Mouse (Mus musculus) heart, embryonic 13.5 days (tissue): Measurements from ENCODE around the gene Exosc7. TPM values are rescaled to one million over a fixed set of nuclear protein-coding genes. Genes with fewer than 3 reads are reported as not detected.

Experiments
- ATAC-seq: fragments of 200-750 bp; cut with Nextera tagmentation; 2 replicates; pipeline ENCODE4 v1.8.0; 2017; ENCODE audit warnings: moderate TSS enrichment; ENCODE audit not compliant: insufficient number of reproducible peaks, low FRiP score, low TSS enrichment; ENCODE audit errors: extremely low read depth
- H3K27ac ChIP-seq: fragments of 300-500 bp; sonication (generic); replicated peaks from 2 replicates; pipeline ENCODE4 v1.5.1; 2015; ENCODE audit warnings: moderate library complexity, mild to moderate bottlenecking, inconsistent platforms
- H3K27me3 ChIP-seq: fragments of 300-500 bp; sonication (generic); replicated peaks from 2 replicates; pipeline ENCODE4 v1.6.1; 2015; ENCODE audit warnings: mild to moderate bottlenecking, inconsistent platforms
- H3K36me3 ChIP-seq: fragments of 300-500 bp; sonication (generic); 2 replicates; pipeline ENCODE4 v1.6.1; 2015; ENCODE audit warnings: mild to moderate bottlenecking, inconsistent platforms
- H3K4me1 ChIP-seq: fragments of 300-500 bp; sonication (generic); 2 replicates; pipeline ENCODE4 v1.6.1; 2015; ENCODE audit warnings: inconsistent platforms
- H3K4me2 ChIP-seq: fragments of 300-500 bp; sonication (generic); 2 replicates; pipeline ENCODE4 v1.6.1; 2015; ENCODE audit warnings: inconsistent platforms, mild to moderate bottlenecking, moderate library complexity
- H3K4me3 ChIP-seq: fragments of 300-500 bp; sonication (generic); 2 replicates; pipeline ENCODE4 v1.5.1; 2015; ENCODE audit warnings: moderate library complexity, mild to moderate bottlenecking, inconsistent platforms
- H3K9ac ChIP-seq: fragments of 300-500 bp; sonication (generic); 2 replicates; pipeline ENCODE4 v1.6.1; 2015; ENCODE audit warnings: inconsistent platforms, mild to moderate bottlenecking, moderate library complexity
- H3K9me3 ChIP-seq: fragments of 300-500 bp; sonication (generic); 2 replicates; pipeline ENCODE4 v1.6.1; 2016; ENCODE audit warnings: inconsistent platforms
- WGBS: fragments of 180-500 bp; shearing (Covaris S2); methylation state at CpG from one replicate; pipeline ENCODE4 v1.1.7; 2015; ENCODE audit warnings: mixed read lengths; 5-methylcytosine and 5-hydroxymethylcytosine counted together
- polyA plus RNA-seq: library from polyadenylated mRNA; unstranded; fragments of >200 nt; fragmentation: Nextera tagmentation; extraction: Ambion mirVana; gene quantifications from 2 replicates; pipeline ENCODE4 v1.2.1, GENCODE M21; 2015

The Exosc7 gene
- polyA plus RNA-seq, 1 experiment from 2014 or later = 74.0 TPM

- Histone ChIP-seq H3K4me2 (no peak overlapping the region), H3K27me3 (no peaks in the 10 kb centered on the region), H3K27ac (no peak overlapping the region), H3K9ac (no peak overlapping the region), H3K4me3 (no peak overlapping the region), H3K4me1 (peaks cover 6% of the 10 kb centered on the region; the same call in 1 of the 2 replicates), H3K36me3 (no peaks in the 10 kb centered on the region), H3K9me3 (no peaks in the 10 kb centered on the region)
- no peak for ATAC-seq
- WGBS = 65% methylated on average over 4 of the region's 4 CpGs
Observed at GRCm38 (mm10) chr9:123162985-123163694, 50.1 kb downstream of the Exosc7 start.

GRCm38 (mm10) chr9:123165781-123166443 is 52.9 kb downstream of the Exosc7 start:
- no peak overlapping the region for H3K4me3 ChIP-seq
- no peaks in the 10 kb centered on the region for H3K9me3 ChIP-seq
- WGBS = 89% methylated on average over 3 of the region's 3 CpGs
- H3K36me3 ChIP-seq = no peaks in the 10 kb centered on the region
- no peaks in the 10 kb centered on the region for H3K27me3 ChIP-seq
- peaks cover 6% of the 10 kb centered on the region; the same call in 1 of the 2 replicates for H3K4me1 ChIP-seq
- no peak for ATAC-seq
- H3K9ac ChIP-seq = no peak overlapping the region
- no peak overlapping the region for H3K4me2 ChIP-seq
- no peak overlapping the region for H3K27ac ChIP-seq

GRCm38 (mm10) chr9:123173760-123174159 is 60.7 kb downstream of the Exosc7 start:
- Histone ChIP-seq H3K27ac (no peak overlapping the region), H3K4me2 (no peak overlapping the region), H3K4me3 (no peak overlapping the region), H3K36me3 (no peaks in the 10 kb centered on the region), H3K9me3 (no peaks in the 10 kb centered on the region), H3K4me1 (no peaks in the 10 kb centered on the region), H3K9ac (no peak overlapping the region), H3K27me3 (no peaks in the 10 kb centered on the region)
- ATAC-seq = no peak
- WGBS = 65% methylated on average over 6 of the region's 6 CpGs

GRCm38 (mm10) chr9:123174356-123174755 is 61.3 kb downstream of the Exosc7 start:
- Histone ChIP-seq H3K27me3 (no peaks in the 10 kb centered on the region), H3K27ac (no peak overlapping the region), H3K4me3 (no peak overlapping the region), H3K4me2 (no peak overlapping the region), H3K36me3 (no peaks in the 10 kb centered on the region), H3K4me1 (no peaks in the 10 kb centered on the region), H3K9ac (no peak overlapping the region), H3K9me3 (no peaks in the 10 kb centered on the region)
- 82% methylated on average over 4 of the region's 4 CpGs for WGBS
- ATAC-seq = no peak

GRCm38 (mm10) chr9:123177380-123178048 is 64.5 kb downstream of the Exosc7 start:
- Histone ChIP-seq H3K9me3 (no peaks in the 10 kb centered on the region), H3K9ac (no peak overlapping the region), H3K27me3 (no peaks in the 10 kb centered on the region), H3K36me3 (no peaks in the 10 kb centered on the region), H3K4me1 (no peaks in the 10 kb centered on the region), H3K27ac (no peak overlapping the region), H3K4me3 (no peak overlapping the region), H3K4me2 (no peak overlapping the region)
- 76% methylated on average over 9 of the region's 9 CpGs for WGBS
- no peak for ATAC-seq

GRCm38 (mm10) chr9:123180003-123180402 is 67.0 kb downstream of the Exosc7 start:
- no peak overlapping the region for H3K9ac ChIP-seq
- H3K4me2 ChIP-seq = no peak overlapping the region
- WGBS = 83% methylated on average over 6 of the region's 6 CpGs
- no peaks in the 10 kb centered on the region for H3K27me3 ChIP-seq
- H3K9me3 ChIP-seq = no peaks in the 10 kb centered on the region
- no peak overlapping the region for H3K4me3 ChIP-seq
- H3K4me1 ChIP-seq = no peaks in the 10 kb centered on the region
- no peaks in the 10 kb centered on the region for H3K36me3 ChIP-seq
- H3K27ac ChIP-seq = no peak overlapping the region
- no peak for ATAC-seq

- H3K9ac ChIP-seq = no peak overlapping the region
- no peak overlapping the region for H3K4me2 ChIP-seq
- no peaks in the 10 kb centered on the region for H3K4me1 ChIP-seq
- ATAC-seq = no peak
- H3K4me3 ChIP-seq = no peak overlapping the region
- 65% methylated on average over 8 of the region's 8 CpGs for WGBS
- H3K36me3 ChIP-seq = no peaks in the 10 kb centered on the region
- no peaks in the 10 kb centered on the region for H3K9me3 ChIP-seq
- H3K27ac ChIP-seq = no peak overlapping the region
- H3K27me3 ChIP-seq = no peaks in the 10 kb centered on the region
Observed at GRCm38 (mm10) chr9:123183226-123183625, 70.2 kb downstream of the Exosc7 start.

GRCm38 (mm10) chr9:123185546-123185945 is 72.5 kb downstream of the Exosc7 start:
- Histone ChIP-seq H3K36me3 (no peaks in the 10 kb centered on the region), H3K4me1 (no peaks in the 10 kb centered on the region), H3K27ac (no peak overlapping the region), H3K4me2 (no peak overlapping the region), H3K4me3 (no peak overlapping the region), H3K9me3 (no peaks in the 10 kb centered on the region), H3K27me3 (no peaks in the 10 kb centered on the region), H3K9ac (no peak overlapping the region)
- 56% methylated on average over 2 of the region's 2 CpGs for WGBS
- ATAC-seq = no peak

Other genes starting within 250 kb of the Exosc7 start
- 33.7 and 40.3 TPM in 2 replicates for gene Zfp445, start 247.2 kb upstream of the Exosc7 start, polyA plus RNA-seq
- gene Zkscan7, start 227.5 kb upstream of the Exosc7 start, polyA plus RNA-seq = 2.1 and 3.0 TPM in 2 replicates
- gene Zfp105, start 190.1 kb upstream of the Exosc7 start, polyA plus RNA-seq = 11.0 and 12.0 TPM in 2 replicates
- 20.1 and 22.3 TPM in 2 replicates for gene 1110059G10Rik, start 162.2 kb upstream of the Exosc7 start, polyA plus RNA-seq
- 27.5 and 27.6 TPM in 2 replicates for gene Kif15, start 162.2 kb upstream of the Exosc7 start, polyA plus RNA-seq
- 17.9 and 21.4 TPM in 2 replicates for gene Tmem42, start 91.9 kb upstream of the Exosc7 start, polyA plus RNA-seq
- 0.27 and 0.57 TPM in 2 replicates for gene Tgm4, start 78.5 kb upstream of the Exosc7 start, polyA plus RNA-seq
- 48.2 and 49.1 TPM in 2 replicates for gene Zdhhc3, start within 50 bp of the Exosc7 start, polyA plus RNA-seq
- gene Clec3b, start 37.7 kb downstream of the Exosc7 start, polyA plus RNA-seq = 0.20 TPM in 1 of 2 replicates, not detected in the other
- gene Cdcp1, start 102.8 kb downstream of the Exosc7 start, polyA plus RNA-seq = 0.32 and 0.51 TPM in 2 replicates
- gene Tmem158, start 147.5 kb downstream of the Exosc7 start, polyA plus RNA-seq = 5.9 and 6.5 TPM in 2 replicates